In the genomic region with DNA sequence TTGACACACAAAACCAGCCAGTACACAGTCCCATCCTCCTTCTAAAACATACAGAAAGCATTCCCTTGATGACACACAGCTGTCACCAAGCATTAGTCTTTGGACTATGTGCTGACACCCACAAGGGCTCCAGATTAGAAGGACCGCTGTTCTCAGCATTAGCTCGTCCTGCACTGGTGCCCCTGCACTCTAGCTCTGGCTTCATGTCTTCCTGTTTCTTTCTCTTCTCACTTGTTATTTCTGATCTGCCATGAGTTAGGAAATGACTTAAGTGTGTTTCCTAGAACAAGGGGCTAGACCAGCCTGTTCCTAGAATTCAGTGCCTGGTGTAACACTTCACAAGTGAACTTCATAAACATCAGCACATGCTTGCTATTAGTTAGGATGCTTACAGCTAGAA, we compare ENCODE assay signal across 11 mouse cellular contexts. TPM values are rescaled to one million over a fixed set of nuclear protein-coding genes. Genes with fewer than 3 reads are reported as not detected.
DNase-seq lines count a peak whose midpoint lies in the region; ATAC-seq and TF ChIP-seq lines count a peak whose summit lies in the region.
"Had no signal": no experiment of that assay in that cellular context is flagged by ENCODE, and none has a peak within 500 bp of the region (broad histone marks: within the 10 kb centered on the region; RNA-seq: fewer than 3 reads in every experiment).

No protein-coding gene starts in this region.

- H3K36me3 ChIP-seq in heart, embryonic 13.5 days, result no peaks in the 10 kb centered on the region

- H3K27ac ChIP-seq in heart, embryonic 13.5 days (replicated peaks), result peak overlapping the region; percentile 82
- 0 out of 2 replicates have a peak overlapping the region, but pooled peaks have one; percentile 15 for H3K27ac ChIP-seq in left cerebral cortex, adult 2 months

- no peaks in the 10 kb centered on the region for H3K27me3 ChIP-seq in heart, embryonic 13.5 days (replicated peaks)

- no peaks in the 10 kb centered on the region for H3K9me3 ChIP-seq in heart, embryonic 13.5 days

- H3K4me1 ChIP-seq in heart, embryonic 13.5 days, result peaks cover 36% of the 10 kb centered on the region

- WGBS in heart, embryonic 13.5 days, result 16% methylated on average over 2 of the region's 2 CpGs

- DNase-seq in heart, adult 8-10 months (ENCODE audit: low spot score), result no peak
- DNase-seq in left cerebral cortex, adult 2 months (ENCODE audit: extremely low spot score in 1 of 2, low spot score in 2 of 2), result no peak
- DNase-seq in left cerebral cortex, adult 11 months (ENCODE audit: low spot score), result no peak
- DNase-seq in kidney, postnatal 4 days, result peak; percentile 15 to 30
- no peak for DNase-seq in embryo, embryonic 9.5 days (ENCODE audit: extremely low spot score)
- no peak for DNase-seq in thymus, adult 18-20 months
- DNase-seq: embryo, embryonic 11 days; thymus, postnatal 25 days had no signal

- H3K4me2 ChIP-seq in heart, embryonic 13.5 days, result peak overlapping the region; percentile 22; the same call in 1 of the 2 replicates

- TF ChIP-seq CTCF in left cerebral cortex, adult 2 months (IDR thresholded peaks at IDR 0.05), result no peak

- intact Hi-C loops in left cerebral cortex, adult 2 months (cut with DNase I), result no loop called here

- no peak for ATAC-seq in heart, embryonic 13.5 days (ENCODE audit: extremely low read depth, insufficient number of reproducible peaks, low FRiP score, low TSS enrichment)
- peak; percentile 55 for ATAC-seq in CD4-positive, CD25-positive, alpha-beta regulatory T cell, adult 4 months

- no peak overlapping the region for H3K9ac ChIP-seq in heart, embryonic 13.5 days

- H3K4me3 ChIP-seq in heart, embryonic 13.5 days, result no peak overlapping the region
- H3K4me3 ChIP-seq in left cerebral cortex, adult 2 months, result no peak overlapping the region
- H3K4me3 ChIP-seq: erythroblast, embryonic 14.5 days had no signal

RNA-seq across cellular contexts. Expression of a gene that starts 36.2 kb away (rescaled TPM):
- 12.7 and 14.9 TPM in 2 replicates for polyA plus RNA-seq in heart, embryonic 13.5 days (2015; fragmentation: Nextera tagmentation; extraction: Ambion mirVana)
- total RNA-seq in heart, adult 8-10 months (2022), result 10 to 100 TPM; 32.4 to 66.3 (median 47.5) TPM
- 10 to 100 TPM; 13.6 to 14.6 TPM for total RNA-seq in left cerebral cortex, adult 2 months (2021)
- polyA plus RNA-seq in CD4-positive, CD25-positive, alpha-beta regulatory T cell, adult 4 months (2017; shearing (Covaris generic)), result 10 to 100 TPM; 36.8 to 37.5 TPM

Comparison
In these comparisons a context has a peak if more than half of its experiments do, and no peak if none do; other contexts are left out.
1. DNase-seq: peak in kidney, postnatal 4 days (2 of 2); none in heart, adult 8-10 months (single experiment), left cerebral cortex, adult 2 months (0 of 2), left cerebral cortex, adult 11 months (single experiment), embryo, embryonic 9.5 days (single experiment) and thymus, adult 18-20 months (0 of 2).